Mouse (Mus musculus) thymus, postnatal 36 days (tissue): ENCODE results near the gene Psap.

ENCODE experiments used
- DNase-seq, 2 experiments: peaks; one replicate each; pipeline ENCODE4 v3.0.0; 2022; ENCODE audit warnings: mixed read lengths in 2 of 2

Psap gene

GRCm38 (mm10) chr10:60350077-60350804 lies 72.8 kb downstream of the Psap start:
- no peak for DNase-seq

DNA sequence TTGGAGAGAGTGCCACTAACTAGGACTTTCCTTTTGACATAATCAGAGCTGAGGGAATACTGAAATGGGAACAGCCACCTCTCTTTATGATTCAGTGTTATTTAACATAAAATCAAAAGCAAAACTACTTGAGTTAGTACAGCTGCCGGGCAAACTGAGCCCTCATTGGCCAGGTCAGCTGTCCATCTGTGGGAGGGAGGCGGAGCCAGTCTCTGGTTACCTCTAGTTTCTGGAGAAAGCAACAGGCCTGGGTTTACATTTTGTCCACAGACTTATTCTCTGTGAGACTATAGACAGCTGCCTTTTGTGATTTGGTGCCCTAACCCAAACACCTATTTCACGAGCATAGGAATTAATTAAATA lies 73.4 kb downstream of the Psap start:
- peak; percentile 83 for DNase-seq

- DNase-seq: no peak
These were observed 73.8 kb downstream of the Psap start for GRCm38 (mm10) chr10:60351248-60351647.

GRCm38 (mm10) chr10:60351761-60352455 lies 74.5 kb downstream of the Psap start:
- DNase-seq: peak; percentile 31 to 50
